Mouse (Mus musculus) megakaryocyte, embryonic 14.5 days (primary cell): ENCODE data around the gene Tpk1. TPM values are rescaled to one million over a fixed set of nuclear protein-coding genes. Genes with fewer than 3 reads are reported as not detected.

Experiments used
- H3K27me3 ChIP-seq: replicated peaks from 2 replicates; pipeline ENCODE3; 2012; ENCODE audit warnings: inconsistent platforms
- H3K36me3 ChIP-seq: replicated peaks from 2 replicates; pipeline ENCODE3; 2012; ENCODE audit warnings: low read length, inconsistent platforms, mixed read lengths
- H3K4me1 ChIP-seq: 2 replicates; pipeline ENCODE4 v1.6.1; 2012; ENCODE audit warnings: inconsistent platforms
- H3K4me3 ChIP-seq: replicated peaks from 2 replicates; pipeline ENCODE3; 2012; ENCODE audit warnings: moderate library complexity, mild to moderate bottlenecking, inconsistent platforms
- H3K9me3 ChIP-seq: 2 replicates; pipeline ENCODE4 v1.6.1; 2012; ENCODE audit warnings: inconsistent platforms
- FLI1 ChIP-seq: IDR thresholded peaks from 2 replicates; pipeline ENCODE4 v1.6.1; 2012; ENCODE audit warnings: low read length, inconsistent platforms, mixed read lengths
- GATA1 ChIP-seq: IDR thresholded peaks from 3 replicates; pipeline ENCODE4 v1.6.1; 2012; ENCODE audit warnings: mixed read lengths, low read length, inconsistent platforms, borderline replicate concordance
- polyA plus RNA-seq: library from polyadenylated mRNA; stranded (reverse); fragments of >175 nt; gene quantifications from 2 replicates; pipeline ENCODE4 v1.2.3, GENCODE M21; 2012; ENCODE audit warnings: low replicate concordance; ENCODE audit not compliant: insufficient read depth

Tpk1 gene
- polyA plus RNA-seq, 1 experiment, result not detected

DNA sequence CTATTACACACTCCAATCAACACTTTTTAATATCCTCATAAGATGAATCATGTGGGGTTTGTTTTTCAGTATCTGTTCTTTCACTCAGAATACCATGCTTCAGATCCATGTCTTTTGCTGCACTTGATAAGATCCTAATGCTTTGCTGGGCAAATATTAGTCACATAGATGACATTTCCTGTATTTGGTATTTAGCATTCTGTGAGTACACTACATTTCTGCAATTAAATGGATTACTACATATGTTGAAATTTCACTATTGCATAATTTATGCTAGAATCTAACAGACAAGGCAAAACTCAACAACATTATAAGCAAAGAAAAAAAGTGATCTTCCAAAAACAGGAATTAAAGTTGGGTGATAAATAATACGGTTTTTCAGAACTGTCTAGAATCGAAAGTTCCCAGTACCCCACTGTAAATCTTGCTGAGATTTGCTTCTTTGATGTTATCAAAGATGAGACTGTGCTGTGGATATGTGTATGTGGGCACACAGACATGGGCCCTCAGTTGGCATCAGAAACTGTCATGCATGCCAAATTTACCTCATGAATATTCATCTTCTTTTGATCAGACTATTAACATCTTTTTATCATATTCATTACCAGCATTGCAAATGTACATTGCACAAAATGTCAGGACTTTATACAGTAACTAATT lies 203.8 kb downstream of the Tpk1 start:
- Histone ChIP-seq H3K36me3 (no peaks in the 10 kb centered on the region), H3K9me3 (no peaks in the 10 kb centered on the region), H3K4me1 (no peaks in the 10 kb centered on the region), H3K4me3 (no peak overlapping the region), H3K27me3 (no peaks in the 10 kb centered on the region)
- TF ChIP-seq GATA1 (no peak), FLI1 (no peak)

DNA sequence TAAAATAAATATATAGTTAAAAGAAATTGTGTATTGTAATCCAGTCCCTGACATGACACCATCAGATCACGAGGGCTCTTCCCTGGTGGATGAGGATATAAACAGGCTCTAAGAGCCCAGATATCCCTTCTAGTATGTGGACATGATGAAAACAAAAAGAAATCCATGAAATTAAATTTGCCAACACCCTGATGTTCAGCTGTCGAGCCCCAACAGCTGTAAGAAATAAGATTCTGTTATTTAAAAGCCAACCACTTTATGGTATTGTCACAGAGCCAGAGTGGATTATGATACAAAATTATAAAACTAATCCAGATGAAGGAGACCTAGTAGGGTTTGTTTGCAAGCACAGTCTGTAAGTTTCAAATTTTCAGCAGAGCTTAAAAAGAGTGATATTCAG lies 207.0 kb downstream of the Tpk1 start:
- no peaks in the 10 kb centered on the region for H3K9me3 ChIP-seq
- H3K27me3 ChIP-seq, result no peaks in the 10 kb centered on the region
- no peak for TF ChIP-seq GATA1
- no peak for TF ChIP-seq FLI1
- H3K36me3 ChIP-seq, result no peaks in the 10 kb centered on the region
- H3K4me3 ChIP-seq, result no peak overlapping the region
- no peaks in the 10 kb centered on the region for H3K4me1 ChIP-seq

DNA sequence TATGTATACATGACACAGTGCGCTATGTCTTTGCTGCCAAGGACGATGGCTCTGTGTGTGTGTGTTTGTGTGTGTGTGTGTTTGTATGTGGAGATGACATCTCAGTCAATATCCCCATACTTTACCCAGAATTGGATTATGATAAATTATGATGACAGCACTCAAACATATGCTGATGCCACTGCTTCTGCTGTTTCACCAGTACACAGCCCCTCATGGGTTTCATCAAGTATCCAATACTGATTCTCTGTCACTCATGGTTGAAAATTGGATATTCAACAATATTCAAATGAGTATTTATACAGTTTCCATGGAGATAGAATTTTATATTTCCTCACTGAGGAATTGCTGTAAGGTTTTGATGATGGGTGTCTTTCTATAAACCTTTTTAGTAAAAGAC lies 208.1 kb downstream of the Tpk1 start:
- Histone ChIP-seq H3K4me1 (no peaks in the 10 kb centered on the region), H3K27me3 (no peaks in the 10 kb centered on the region), H3K4me3 (no peak overlapping the region), H3K9me3 (no peaks in the 10 kb centered on the region), H3K36me3 (no peaks in the 10 kb centered on the region)
- TF ChIP-seq FLI1 (no peak), GATA1 (no peak)

DNA sequence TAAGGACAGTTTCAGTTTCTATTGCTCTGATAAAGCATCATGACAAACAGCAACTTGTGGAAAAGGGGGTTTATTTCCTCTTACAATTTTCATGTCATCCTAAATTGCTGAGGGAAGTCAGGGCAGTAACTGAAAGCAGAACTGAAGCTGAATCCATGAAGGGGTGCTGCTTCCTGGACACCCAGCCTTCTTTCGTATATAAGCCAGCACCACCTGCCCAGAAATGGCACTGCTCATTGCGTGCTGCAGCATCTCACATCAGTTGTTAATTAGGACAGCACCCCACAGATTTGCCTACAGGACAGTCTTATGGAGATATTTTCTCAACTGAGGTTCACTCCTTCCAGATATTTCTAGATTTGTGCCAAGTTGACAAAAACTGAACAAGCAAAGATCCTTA lies 216.6 kb downstream of the Tpk1 start:
- Histone ChIP-seq H3K4me1 (peaks cover 4% of the 10 kb centered on the region; the same call in 1 of the 2 replicates), H3K9me3 (no peaks in the 10 kb centered on the region), H3K27me3 (no peaks in the 10 kb centered on the region), H3K36me3 (no peaks in the 10 kb centered on the region), H3K4me3 (no peak overlapping the region)
- TF ChIP-seq GATA1 (no peak), FLI1 (no peak)

DNA sequence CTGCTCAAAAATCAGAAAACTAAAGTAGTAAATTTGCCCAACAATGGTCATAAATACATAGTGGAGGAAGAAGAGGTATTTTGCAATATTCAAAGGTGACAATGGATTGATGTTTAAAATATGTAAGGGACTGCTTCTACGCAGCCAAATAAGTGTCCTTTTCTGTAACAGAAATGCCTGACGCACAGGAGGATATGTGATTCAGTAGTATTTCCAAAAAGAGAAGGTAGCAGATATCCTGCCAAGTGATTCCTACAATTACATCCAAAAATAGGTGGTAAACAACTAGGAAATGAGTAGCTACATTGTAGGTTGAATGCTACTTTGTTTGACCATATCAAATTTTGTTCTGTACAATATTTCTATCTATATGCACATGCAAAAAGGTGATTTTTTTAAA lies 220.2 kb downstream of the Tpk1 start:
- H3K4me3 ChIP-seq, result no peak overlapping the region
- H3K36me3 ChIP-seq, result no peaks in the 10 kb centered on the region
- H3K9me3 ChIP-seq, result no peaks in the 10 kb centered on the region
- no peak for TF ChIP-seq FLI1
- no peak for TF ChIP-seq GATA1
- H3K27me3 ChIP-seq, result no peaks in the 10 kb centered on the region
- H3K4me1 ChIP-seq, result peaks cover 4% of the 10 kb centered on the region; the same call in 1 of the 2 replicates

DNA sequence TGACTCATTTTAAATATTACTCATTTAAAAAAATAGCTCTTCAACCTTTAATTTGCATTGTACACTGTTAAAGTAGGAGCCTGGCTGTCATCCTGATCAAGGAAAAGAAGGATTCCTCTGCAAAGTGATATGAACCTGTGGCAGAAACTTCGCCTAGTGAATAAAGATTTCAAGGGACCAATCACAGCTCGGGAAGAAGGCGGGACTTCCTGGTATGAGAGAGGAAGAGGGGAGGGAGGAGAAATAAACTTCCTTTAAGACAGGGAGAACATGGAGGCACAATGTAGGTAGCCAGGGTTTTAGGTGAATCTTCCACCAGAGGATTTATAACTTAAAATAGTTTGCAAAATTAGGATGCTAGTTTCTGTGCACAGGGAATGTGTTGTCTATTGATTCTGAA lies 223.9 kb downstream of the Tpk1 start:
- H3K27me3 ChIP-seq, result no peaks in the 10 kb centered on the region
- no peaks in the 10 kb centered on the region for H3K4me1 ChIP-seq
- no peaks in the 10 kb centered on the region for H3K9me3 ChIP-seq
- no peak overlapping the region for H3K4me3 ChIP-seq
- TF ChIP-seq GATA1 (no peak), FLI1 (no peak)
- no peaks in the 10 kb centered on the region for H3K36me3 ChIP-seq

DNA sequence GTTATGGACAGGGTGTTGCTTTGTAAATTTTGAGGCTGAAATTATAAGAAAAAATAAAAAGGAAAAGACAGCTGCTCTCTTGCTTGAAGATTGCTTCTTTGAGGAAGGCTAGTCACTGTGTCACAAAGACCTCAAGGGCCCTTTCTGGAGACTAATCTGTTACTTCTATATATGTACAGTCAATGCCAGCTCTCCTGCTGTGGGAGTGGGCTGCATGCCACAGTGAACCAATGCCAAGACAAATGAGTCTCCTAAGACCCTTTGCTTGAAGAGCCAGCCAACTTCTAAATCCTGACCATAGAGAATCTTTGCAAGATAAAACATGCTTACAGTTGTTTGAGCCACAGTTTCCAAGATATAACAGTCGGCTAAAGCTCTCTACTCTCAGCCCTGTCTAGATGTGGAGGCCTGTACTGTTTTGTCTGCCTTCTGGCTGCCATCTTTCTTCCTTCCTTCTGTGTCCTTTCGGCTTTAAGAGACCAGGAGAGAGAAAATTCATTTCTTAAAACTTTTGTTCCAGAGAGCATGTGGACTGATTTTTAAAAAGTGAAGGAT lies 230.0 kb downstream of the Tpk1 start:
- Histone ChIP-seq H3K36me3 (no peaks in the 10 kb centered on the region), H3K4me1 (peaks cover 7% of the 10 kb centered on the region), H3K9me3 (no peaks in the 10 kb centered on the region), H3K4me3 (no peak overlapping the region), H3K27me3 (no peaks in the 10 kb centered on the region)
- no peak for TF ChIP-seq GATA1
- TF ChIP-seq FLI1, result no peak

DNA sequence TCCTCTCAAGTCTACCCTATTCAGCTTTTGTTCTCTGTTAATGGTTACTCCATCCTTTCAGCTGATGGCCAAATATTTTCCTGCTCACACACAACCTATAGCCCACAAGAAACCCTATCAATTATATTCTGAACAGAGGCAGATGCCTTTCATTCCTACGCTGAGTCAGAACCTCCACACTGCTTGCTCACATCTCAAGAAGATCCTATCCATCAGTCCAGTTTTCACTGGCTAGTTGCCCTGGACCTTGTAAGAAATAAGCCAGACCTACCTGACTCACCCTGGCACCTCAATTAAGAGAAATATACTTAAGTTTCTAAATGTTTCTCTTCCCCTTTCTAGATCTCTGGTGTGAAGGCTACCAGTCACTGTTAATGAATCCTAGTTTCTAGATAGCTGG lies 231.7 kb downstream of the Tpk1 start:
- H3K36me3 ChIP-seq, result no peaks in the 10 kb centered on the region
- no peaks in the 10 kb centered on the region for H3K9me3 ChIP-seq
- no peaks in the 10 kb centered on the region for H3K27me3 ChIP-seq
- no peak for TF ChIP-seq GATA1
- TF ChIP-seq FLI1, result no peak
- H3K4me1 ChIP-seq, result peaks cover 17% of the 10 kb centered on the region
- H3K4me3 ChIP-seq, result no peak overlapping the region

DNA sequence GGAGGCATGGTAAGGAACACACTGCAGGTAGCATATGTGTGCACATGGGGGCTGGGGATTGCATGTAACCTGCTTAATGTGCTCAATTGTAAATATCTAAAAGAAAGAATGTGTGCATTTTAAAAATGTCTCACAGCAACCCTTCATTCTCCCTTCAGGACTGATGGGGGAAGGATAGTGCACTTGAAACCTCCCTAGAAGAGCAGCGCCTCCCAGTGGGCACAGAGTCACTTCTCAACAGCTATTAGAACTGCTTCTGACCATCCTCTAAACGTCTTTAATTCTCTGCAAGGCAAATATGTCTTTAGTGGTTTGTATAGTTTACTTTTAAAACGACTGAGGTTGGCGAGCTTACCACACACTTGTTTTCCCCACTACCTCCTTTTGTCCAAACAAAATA lies 241.1 kb downstream of the Tpk1 start:
- Histone ChIP-seq H3K4me3 (no peak overlapping the region), H3K36me3 (no peaks in the 10 kb centered on the region), H3K27me3 (no peaks in the 10 kb centered on the region), H3K4me1 (peaks cover 4% of the 10 kb centered on the region), H3K9me3 (no peaks in the 10 kb centered on the region)
- TF ChIP-seq FLI1 (no peak), GATA1 (no peak)

DNA sequence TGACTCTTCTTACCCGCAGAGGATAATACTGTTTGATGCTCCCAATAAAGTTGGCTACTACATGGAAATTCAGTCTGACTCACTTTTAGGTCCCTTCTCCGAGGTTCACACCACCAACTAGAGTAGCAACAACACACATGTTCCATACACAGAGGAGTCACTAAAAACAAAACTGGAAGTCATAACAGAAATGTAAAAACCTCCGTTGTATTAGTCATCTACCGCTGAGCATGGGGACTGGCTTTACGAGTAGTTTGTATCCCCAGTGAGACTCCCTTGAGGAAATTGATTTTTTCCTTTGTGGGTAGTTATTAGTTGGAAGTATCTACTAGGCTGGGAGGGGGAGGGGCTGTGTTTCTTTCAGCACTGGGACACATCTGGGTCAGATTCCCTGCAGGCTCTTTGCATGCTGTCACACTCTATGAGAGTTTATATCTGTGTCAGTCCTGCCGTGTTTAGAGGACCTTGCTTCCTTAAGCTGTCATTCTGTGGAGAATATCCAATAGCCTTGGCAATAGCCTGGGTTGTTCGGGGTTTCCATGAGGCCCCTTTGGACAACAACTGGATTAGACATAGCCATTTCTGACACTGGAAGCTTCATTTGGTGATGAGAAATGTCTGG lies 245.6 kb downstream of the Tpk1 start:
- Histone ChIP-seq H3K9me3 (no peaks in the 10 kb centered on the region), H3K4me3 (no peak overlapping the region), H3K36me3 (no peaks in the 10 kb centered on the region), H3K4me1 (no peaks in the 10 kb centered on the region), H3K27me3 (no peaks in the 10 kb centered on the region)
- TF ChIP-seq GATA1 (no peak), FLI1 (no peak)
